Mouse (Mus musculus): ENCODE measurements around the gene Pbx1. TPM values are rescaled to one million over a fixed set of nuclear protein-coding genes. Genes with fewer than 3 reads are reported as not detected.

Pbx1 gene
- total RNA-seq, 2 experiments from 2014 or later = 284 to 303 TPM

DNA sequence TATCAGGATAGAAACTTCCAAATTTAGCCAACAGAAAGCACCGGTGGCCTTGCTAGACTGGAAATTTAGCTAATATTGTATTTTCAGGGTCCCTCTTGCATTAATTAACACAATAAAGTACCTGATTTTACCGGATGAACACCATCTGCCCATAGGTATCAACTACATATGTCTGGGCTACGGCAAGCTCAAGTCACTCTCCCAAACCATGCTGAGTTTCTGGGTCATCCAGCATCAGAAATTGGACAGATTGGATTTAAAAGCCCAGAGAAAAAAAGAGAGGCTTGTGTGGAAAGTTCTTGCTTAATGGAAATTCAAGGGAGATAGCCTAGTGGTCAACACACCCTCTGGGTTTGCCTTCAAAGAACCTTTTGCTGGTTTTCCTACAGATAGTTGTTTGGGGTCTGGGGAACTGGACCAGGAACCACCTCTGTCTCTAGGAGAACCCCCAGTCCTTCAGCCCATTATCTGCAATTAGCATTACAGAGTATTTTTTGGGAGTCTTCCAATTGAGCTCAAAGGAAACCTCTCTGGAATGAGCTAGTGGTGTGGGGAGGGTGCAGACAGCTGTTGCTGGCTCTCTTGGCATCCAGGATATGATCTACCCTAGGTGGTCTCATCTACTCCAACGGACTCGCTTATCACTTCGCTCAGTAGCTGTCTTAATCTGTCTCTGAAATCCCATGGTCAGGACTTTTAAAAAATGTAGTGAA is 234.7 kb downstream of the Pbx1 start:
- intact Hi-C loops (cut with DNase I) = no loop called here
- DNase-seq = no peak

- intact Hi-C loops (cut with DNase I) = no loop called here
- DNase-seq = no peak
Measured at GRCm38 (mm10) chr1:168193364-168193763, 238.7 kb downstream of the Pbx1 start.

- intact Hi-C loops (cut with DNase I) = no loop called here
- no peak for DNase-seq
Measured at GRCm38 (mm10) chr1:168182816-168183215, 249.3 kb downstream of the Pbx1 start.

- intact Hi-C loops (cut with DNase I) = no loop called here
- DNase-seq = peak; percentile 22
Measured at GRCm38 (mm10) chr1:168180622-168181441, 251.2 kb downstream of the Pbx1 start.

DNA sequence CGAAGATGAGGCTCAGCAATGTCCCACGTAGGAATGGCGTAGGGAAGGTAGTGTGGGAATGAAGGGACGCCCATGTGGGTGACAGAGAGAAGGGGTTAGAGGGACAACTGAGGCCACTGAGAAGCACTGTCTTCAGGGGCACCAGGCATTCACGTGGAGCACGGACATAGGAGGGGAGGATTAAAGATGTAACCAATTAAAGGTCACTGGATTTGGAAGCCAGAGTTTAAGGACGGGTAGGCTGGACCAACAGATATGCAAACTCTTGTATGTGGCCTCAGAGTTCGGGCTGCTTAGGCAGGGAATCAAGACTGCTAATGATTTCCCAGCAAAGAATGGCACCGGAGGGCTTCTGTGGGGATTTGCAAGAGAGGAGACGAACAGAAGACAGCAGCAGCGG is 252.4 kb downstream of the Pbx1 start:
- intact Hi-C loops (cut with DNase I) = no loop called here
- DNase-seq = peak; percentile 16

DNA sequence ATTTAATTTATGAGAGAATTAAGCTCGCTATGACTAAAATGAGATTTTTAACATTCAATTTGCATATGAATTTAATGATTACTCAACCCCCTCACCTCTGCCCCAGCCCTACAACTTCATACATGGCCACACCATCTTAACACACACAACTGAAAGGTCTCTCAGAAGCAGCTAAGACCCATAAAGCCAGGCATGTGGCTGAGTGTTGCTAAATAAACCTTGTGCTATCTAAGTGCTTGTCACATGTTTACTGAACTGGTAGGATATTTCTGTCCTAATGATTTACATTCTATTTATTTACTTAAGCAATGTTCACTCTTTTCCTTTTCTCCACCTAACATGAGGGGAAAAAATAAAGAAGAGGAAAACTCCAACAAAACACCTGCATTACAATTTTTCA is 253.5 kb downstream of the Pbx1 start:
- DNase-seq = no peak
- intact Hi-C loops (cut with DNase I) = no loop called here

GRCm38 (mm10) chr1:168175586-168175985 is 256.5 kb downstream of the Pbx1 start:
- DNase-seq = no peak
- intact Hi-C loops (cut with DNase I) = no loop called here

DNA sequence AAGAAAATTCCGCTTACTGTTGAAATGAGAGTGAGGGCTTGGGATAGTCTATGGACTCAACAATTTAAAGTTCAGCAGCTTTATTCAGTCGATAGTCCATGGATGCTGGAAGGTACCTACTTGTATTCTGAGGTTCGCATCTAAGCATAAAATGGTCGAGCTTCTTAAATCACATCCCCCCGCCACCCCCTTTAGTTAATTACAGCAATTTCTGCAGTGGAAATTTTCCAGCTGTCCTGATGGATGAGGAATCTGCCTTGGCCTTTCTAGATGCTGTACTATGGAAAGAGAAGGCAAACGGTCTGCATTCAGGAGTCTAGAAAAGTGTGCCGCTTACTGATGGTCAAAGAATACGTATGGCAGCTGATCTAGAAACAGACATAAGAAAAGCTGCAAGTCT is 262.3 kb downstream of the Pbx1 start:
- no peak for DNase-seq
- intact Hi-C loops (cut with DNase I) = no loop called here

DNA sequence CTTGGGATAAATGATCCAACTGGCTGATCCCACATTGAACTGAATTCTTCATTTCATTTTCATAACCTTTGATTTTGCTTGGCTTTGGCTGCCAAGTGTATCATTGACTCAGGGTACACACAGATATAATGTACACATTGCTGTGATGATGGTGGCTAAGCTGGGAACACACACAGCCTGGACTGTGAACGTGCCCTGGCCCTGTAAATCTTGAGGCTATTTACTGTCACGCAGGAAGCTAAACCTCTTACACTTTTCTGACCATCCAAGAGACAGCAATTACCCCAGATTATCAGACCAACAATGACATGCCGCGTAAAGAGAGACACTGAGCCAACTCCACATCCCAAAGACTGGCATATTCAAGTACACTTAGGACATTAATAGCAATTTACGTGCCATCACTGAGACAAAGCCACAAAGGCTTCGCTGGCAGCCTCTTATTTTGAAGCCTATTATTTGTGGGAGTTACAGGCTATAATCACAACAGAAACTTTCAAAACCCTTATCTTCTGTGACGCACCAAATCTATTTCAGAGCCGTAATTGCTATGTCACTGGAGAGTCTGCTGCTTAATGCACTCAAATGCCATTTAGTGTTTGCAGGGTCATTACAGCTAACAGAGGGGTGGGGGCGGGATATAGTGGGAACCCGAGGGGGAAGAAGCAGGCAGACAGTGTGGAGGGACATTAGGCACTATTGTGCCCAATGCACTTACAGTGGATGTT is 262.9 kb downstream of the Pbx1 start:
- DNase-seq = no peak
- intact Hi-C loops (cut with DNase I) = no loop called here

GRCm38 (mm10) chr1:168167781-168168180 is 264.3 kb downstream of the Pbx1 start:
- intact Hi-C loops (cut with DNase I) = no loop called here
- DNase-seq = no peak

DNA sequence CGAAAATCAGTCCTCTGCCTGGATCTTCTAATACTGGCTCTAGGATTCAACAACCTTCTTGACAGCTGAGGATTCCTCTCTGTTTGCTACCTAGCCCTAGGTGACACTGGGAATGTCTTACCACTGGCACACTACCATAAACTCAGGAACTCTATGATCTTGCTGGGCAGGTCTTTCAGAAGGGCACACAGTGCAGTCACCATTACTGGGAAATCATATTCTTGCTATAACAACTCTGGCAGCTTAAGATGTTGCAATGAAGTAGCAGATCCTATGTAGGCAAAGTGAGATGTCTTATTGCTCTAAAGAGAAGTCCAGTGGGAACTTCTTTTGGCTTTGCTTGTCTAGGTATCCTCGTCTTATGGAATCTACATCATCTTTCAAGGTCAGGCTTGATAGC is 265.2 kb downstream of the Pbx1 start:
- no peak for DNase-seq
- intact Hi-C loops (cut with DNase I) = no loop called here

DNA sequence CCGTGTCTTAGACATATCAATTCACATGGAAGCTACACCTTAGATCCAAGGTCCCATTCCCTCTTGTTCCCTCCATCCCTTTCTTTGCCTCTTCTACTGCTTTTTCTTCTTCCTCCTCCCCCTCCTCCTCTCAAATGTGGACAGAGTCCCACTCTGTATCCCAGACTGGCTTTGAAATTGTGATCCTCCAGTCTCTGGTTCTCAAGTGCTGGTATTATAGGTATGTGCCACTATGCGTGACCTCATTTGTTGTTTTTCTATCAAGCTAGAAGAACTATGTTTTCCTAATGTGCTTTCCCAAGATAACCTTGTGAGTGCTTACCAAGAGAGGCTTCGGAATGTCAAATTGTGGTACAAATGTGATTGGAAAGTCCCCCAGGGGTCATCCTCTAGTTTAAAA is 267.1 kb downstream of the Pbx1 start:
- intact Hi-C loops (cut with DNase I) = no loop called here
- DNase-seq = no peak

DNA sequence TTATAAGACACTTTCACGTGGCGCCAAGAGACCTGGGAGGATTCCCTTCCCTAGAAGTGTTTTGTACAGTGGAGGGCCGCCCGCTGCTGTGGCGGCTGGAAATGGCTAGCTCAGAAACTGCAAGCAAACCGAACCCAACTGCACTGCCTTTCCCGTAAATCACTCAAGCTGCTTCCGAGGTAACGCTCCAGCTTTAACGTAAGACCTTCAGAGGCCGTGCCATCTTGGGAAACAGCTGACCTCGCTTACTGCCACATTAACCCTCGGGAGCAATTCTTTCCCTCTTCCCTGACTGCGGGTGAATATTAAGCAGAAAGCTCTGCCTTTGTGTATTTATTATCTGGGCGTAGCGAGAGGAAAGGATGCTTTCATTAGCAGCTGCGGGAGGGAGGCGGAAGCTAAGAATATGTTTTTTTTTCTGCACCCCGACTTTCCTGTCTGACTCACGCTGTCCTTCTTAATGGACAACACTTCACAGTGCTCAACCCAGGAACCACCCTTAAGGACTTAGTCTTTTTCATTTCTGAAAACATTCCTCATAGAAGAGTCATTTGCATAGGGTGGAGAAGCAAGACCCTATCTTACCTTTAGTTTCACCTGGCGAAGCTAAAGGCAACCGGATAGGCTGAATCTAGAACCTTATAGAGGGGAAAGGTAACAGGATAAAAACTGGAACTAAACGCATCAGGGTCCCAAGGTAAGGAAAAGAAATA is 268.4 kb downstream of the Pbx1 start:
- intact Hi-C loops (cut with DNase I) = no loop called here
- no peak for DNase-seq

- intact Hi-C loops (cut with DNase I) = no loop called here
- DNase-seq = no peak
Measured at GRCm38 (mm10) chr1:168139138-168139682, 292.9 kb downstream of the Pbx1 start.

- intact Hi-C loops (cut with DNase I) = no loop called here
- no peak for DNase-seq
Measured at GRCm38 (mm10) chr1:168138669-168139068, 293.4 kb downstream of the Pbx1 start.

- intact Hi-C loops (cut with DNase I) = no loop called here
Measured at GRCm38 (mm10) chr1:168137890-168138289, 294.2 kb downstream of the Pbx1 start.

DNA sequence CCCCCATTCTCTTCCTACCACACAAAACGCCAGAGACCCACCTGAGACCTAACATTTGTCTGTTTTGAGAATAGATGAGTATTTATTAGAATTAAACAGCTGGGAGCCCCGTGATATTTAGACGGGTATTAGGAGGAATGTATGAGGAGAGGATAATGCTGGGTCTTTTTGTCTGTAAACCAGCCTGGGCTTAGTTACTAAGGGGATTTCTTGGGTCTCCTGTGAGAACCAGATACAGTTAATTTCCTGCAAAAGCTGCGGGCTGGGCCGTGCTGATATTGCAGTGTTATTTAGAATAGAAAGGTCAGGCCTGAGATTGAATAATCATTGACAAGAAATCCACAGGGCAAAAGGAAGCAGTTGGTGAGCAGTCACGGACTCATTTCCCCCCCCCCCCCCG is 296.5 kb downstream of the Pbx1 start:
- DNase-seq = no peak
- intact Hi-C loops (cut with DNase I) = no loop called here

More at GRCm38 (mm10) chr1:168137890-168138289, 294.2 kb downstream of the Pbx1 start:
- DNase-seq = no peak

DNA sequence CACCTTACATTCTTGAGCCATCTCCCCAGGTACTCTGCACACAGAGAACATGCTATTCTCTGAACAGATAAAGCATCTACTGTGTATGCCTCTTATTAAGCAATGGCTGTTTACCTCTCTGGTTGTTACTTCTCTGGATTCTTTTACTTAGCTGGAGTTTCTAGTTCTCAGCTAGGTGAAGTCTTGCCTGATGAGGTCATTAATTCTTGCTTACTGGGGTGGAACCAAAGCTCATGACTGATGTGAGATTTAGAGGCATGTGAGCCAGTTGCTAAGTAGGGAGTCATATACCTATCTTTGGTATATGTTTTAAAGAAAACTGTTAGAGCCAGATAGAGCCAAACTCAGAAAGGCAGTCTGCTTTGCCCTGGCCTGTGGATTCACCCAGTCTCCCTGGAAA is 298.4 kb downstream of the Pbx1 start:
- no peak for DNase-seq
- intact Hi-C loops (cut with DNase I) = no loop called here

- intact Hi-C loops (cut with DNase I) = no loop called here
- DNase-seq = no peak
Measured at GRCm38 (mm10) chr1:168128004-168128403, 304.1 kb downstream of the Pbx1 start.

DNA sequence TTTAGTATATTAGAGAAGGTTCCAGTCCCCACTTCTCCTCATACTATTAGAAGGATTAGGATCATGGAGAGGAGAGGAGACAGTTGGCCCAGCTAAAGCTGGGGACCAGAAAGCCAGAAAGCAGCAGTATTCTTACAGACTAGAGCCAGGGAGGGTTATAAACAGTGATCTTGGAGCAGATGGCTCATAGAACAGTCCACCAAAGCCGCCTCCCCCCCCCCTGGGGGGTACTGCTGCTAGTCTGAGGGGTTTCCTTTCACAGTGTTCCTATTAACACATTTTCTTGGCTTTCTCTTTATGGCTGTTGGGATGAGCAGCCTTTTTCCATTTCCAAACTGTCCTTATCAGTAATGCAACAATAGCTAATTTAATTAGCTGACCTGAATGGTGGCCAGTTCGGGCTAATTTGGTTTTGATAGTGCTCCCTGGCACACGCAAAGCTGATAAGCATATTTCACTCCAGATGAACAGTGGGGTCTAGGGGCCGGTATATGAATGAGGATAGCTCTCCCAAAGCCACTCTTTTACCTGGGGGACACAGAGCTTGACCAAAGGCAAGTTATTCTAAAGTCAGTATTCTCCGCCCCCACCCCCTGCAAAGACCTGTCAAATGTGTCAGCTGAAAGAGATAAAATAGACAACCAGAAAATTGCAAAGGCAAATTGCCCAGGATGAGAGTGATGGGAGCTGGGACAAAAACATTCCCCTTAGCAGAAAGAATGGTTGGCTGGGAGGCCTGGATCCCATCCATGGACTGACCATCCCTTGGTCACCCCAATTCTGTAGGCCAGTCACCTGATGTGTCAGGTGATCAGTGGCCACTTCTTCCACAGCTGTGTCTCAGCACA is 307.2 kb downstream of the Pbx1 start:
- intact Hi-C loops (cut with DNase I) = no loop called here
- DNase-seq = peak; percentile 74
